Mouse (Mus musculus) inflammation-experienced regulatory T-cells, adult 6 months (primary cell): Measurements from ENCODE around the gene Zmynd11. TPM values are rescaled to one million over a fixed set of nuclear protein-coding genes. Genes with fewer than 3 reads are reported as not detected.

Experiments
- ATAC-seq: one replicate; pipeline ENCODE4 v1.8.0; 2017
- polyA plus RNA-seq, 3 experiments: library from polyadenylated mRNA; unstranded; fragments of 100-300 nt; shearing (Covaris generic); gene quantifications; one replicate each; pipeline ENCODE4 v1.2.1; 2017

Zmynd11 gene
- polyA plus RNA-seq, 3 experiments from 2014 or later: 38.7 to 60.8 (median 48.6) TPM

GRCm38 (mm10) chr13:9713462-9714134, 51.5 kb downstream of the Zmynd11 start:
- ATAC-seq: no peak

- ATAC-seq: no peak
Measured at GRCm38 (mm10) chr13:9712971-9713370, 52.2 kb downstream of the Zmynd11 start.

GRCm38 (mm10) chr13:9712409-9712808, 52.7 kb downstream of the Zmynd11 start:
- ATAC-seq: no peak

- ATAC-seq: no peak
Measured at GRCm38 (mm10) chr13:9708433-9709240, 56.5 kb downstream of the Zmynd11 start.

GRCm38 (mm10) chr13:9706720-9707119, 58.4 kb downstream of the Zmynd11 start:
- no peak for ATAC-seq

GRCm38 (mm10) chr13:9702615-9703235, 62.4 kb downstream of the Zmynd11 start:
- no peak for ATAC-seq

- ATAC-seq: no peak
Measured at GRCm38 (mm10) chr13:9697340-9697739, 67.8 kb downstream of the Zmynd11 start.

- ATAC-seq: no peak
Measured at GRCm38 (mm10) chr13:9695809-9696208, 69.3 kb downstream of the Zmynd11 start.

GRCm38 (mm10) chr13:9695403-9695802, 69.7 kb downstream of the Zmynd11 start:
- no peak for ATAC-seq

- ATAC-seq: no peak
Measured at GRCm38 (mm10) chr13:9694651-9695050, 70.5 kb downstream of the Zmynd11 start.

- ATAC-seq: no peak
Measured at GRCm38 (mm10) chr13:9692876-9693275, 72.3 kb downstream of the Zmynd11 start.

- ATAC-seq: no peak
Measured at GRCm38 (mm10) chr13:9689366-9689765, 75.8 kb downstream of the Zmynd11 start.

- ATAC-seq: no peak
Measured at GRCm38 (mm10) chr13:9686765-9687164, 78.4 kb downstream of the Zmynd11 start.

GRCm38 (mm10) chr13:9686261-9686660, 78.9 kb downstream of the Zmynd11 start:
- ATAC-seq: no peak

GRCm38 (mm10) chr13:9684153-9684923, 80.8 kb downstream of the Zmynd11 start:
- no peak for ATAC-seq

- no peak for ATAC-seq
Measured at GRCm38 (mm10) chr13:9683280-9683679, 81.8 kb downstream of the Zmynd11 start.

GRCm38 (mm10) chr13:9681492-9681891, 83.6 kb downstream of the Zmynd11 start:
- ATAC-seq: no peak

- no peak for ATAC-seq
Measured at GRCm38 (mm10) chr13:9674126-9674525, 91.0 kb downstream of the Zmynd11 start.

- no peak for ATAC-seq
Measured at GRCm38 (mm10) chr13:9669246-9669645, 95.9 kb downstream of the Zmynd11 start.

- ATAC-seq: no peak
Measured at GRCm38 (mm10) chr13:9667954-9668496, 97.1 kb downstream of the Zmynd11 start.

GRCm38 (mm10) chr13:9663593-9663992, 101.5 kb downstream of the Zmynd11 start:
- no peak for ATAC-seq

GRCm38 (mm10) chr13:9660711-9661110, 104.4 kb downstream of the Zmynd11 start:
- ATAC-seq: no peak
